Mouse (Mus musculus): ENCODE measurements around the gene Kri1. TPM values are rescaled to one million over a fixed set of nuclear protein-coding genes. Genes with fewer than 3 reads are reported as not detected.
A peak's percentile ranks its signal among the peaks of the same experiment; 100 is the strongest.

Gene Kri1
- total and polyA plus RNA-seq, 2 experiments: 6.5 to 9.7 TPM

DNA sequence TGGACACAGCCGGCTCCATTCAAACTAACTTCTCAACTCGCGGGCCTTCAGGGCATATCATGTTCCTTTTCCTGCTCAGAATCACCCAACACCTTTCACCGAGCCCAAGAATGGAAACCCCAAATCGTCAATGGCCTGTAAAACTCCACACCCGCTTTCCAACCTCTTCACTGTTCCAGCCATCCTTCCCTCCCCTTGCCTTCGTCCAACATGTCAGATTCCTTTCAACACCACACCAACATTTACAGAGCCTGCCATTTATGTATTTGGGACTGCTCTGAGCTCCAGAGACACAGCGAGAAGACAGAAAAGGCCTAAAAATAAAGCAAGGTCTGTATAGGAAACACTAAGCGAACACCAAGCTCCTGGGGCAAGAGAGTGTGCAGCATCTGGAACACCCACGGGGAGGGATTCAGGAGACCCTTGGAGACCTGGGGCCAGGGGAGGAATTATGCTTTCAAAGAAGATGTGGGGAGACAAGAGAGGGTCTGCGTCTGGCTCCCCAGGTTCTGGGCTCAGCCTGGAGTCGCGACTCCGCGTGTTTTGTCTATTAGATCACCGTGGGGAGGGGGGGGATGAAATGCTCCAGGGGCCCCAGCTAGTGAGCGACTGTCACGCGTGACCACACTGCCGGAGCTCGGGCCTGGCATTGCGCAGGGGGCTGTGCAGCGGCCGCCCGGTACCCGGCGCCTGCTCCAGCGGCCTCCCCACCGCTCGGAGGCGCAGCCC is 49.6 kb downstream of the Kri1 start:
- no peak for DNase-seq (ENCODE audit: extremely low read depth, low read depth, low spot score)
- no peak for TF ChIP-seq POLR2A (IDR thresholded peaks at IDR 0.05; ENCODE audit: extremely low read depth, insufficient read depth, low read length)
- TF ChIP-seq CTCF (IDR thresholded peaks at IDR 0.05; ENCODE audit: low read depth, low read length): no peak
- H3K4me3 ChIP-seq (ENCODE audit: insufficient read depth, low read depth, low read length): peak overlapping the region; percentile 85
- no peaks in the 10 kb centered on the region for H3K27me3 ChIP-seq (ENCODE audit: control insufficient read depth, insufficient read depth, low read length)
- peak overlapping the region; percentile 88 for H3K27ac ChIP-seq (replicated peaks; ENCODE audit: insufficient read depth, low read depth, low read length)
- H3K79me2 ChIP-seq (ENCODE audit: control insufficient read depth, insufficient read depth, low read length): peaks cover 22% of the 10 kb centered on the region; the same call in 1 of the 2 replicates
- H3K36me3 ChIP-seq (ENCODE audit: control insufficient read depth, insufficient read depth, low read length): peaks cover 3% of the 10 kb centered on the region; the same call in 1 of the 2 replicates
- peak overlapping the region; percentile 96 for H3K9ac ChIP-seq (ENCODE audit: low read depth, low read length)
- peaks cover 18% of the 10 kb centered on the region for H3K4me1 ChIP-seq (ENCODE audit: control insufficient read depth, insufficient read depth, low read length)
- WGBS: 1% methylated on average over 31 of the region's 31 CpGs

DNA sequence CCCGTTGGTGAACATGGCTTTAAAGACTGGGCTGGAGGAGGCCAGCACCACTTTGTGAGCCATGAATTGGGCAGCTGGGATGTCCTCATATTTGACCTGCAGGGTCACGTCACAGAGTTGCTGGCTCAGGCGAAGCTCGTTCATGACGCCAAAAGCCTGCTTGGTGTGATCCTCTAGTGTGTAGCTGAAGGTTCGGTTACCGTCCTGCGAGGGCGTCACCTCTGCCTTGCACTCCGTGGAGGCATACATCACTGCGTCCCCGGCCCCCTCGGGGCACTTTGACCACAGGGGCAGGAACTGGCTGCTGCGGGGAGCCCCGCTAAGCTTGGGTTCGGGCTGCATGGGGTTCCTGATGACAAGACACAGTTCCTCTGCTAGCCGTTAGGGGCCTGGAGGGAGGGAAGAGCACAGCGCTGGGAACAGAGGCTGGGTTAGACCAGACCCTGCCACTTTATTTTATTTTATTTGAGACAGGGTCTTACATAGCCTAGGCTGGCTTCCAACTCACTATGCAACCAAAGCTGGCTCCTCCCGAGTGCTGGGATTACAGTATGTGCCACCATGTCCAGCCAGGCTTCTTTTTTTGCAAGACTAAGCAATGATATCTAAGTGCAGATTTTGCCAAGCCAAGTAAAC is 50.3 kb downstream of the Kri1 start:
- H3K27ac ChIP-seq (replicated peaks; ENCODE audit: insufficient read depth, low read depth, low read length): peak overlapping the region; percentile 88
- WGBS: 4% methylated on average over 19 of the region's 19 CpGs
- DNase-seq (ENCODE audit: extremely low read depth, low read depth, low spot score): peak; percentile 69
- H3K27me3 ChIP-seq (ENCODE audit: control insufficient read depth, insufficient read depth, low read length): no peaks in the 10 kb centered on the region
- peaks cover 23% of the 10 kb centered on the region; the same call in 1 of the 2 replicates for H3K79me2 ChIP-seq (ENCODE audit: control insufficient read depth, insufficient read depth, low read length)
- peak overlapping the region; percentile 85 for H3K4me3 ChIP-seq (ENCODE audit: insufficient read depth, low read depth, low read length)
- TF ChIP-seq POLR2A (IDR thresholded peaks at IDR 0.05; ENCODE audit: extremely low read depth, insufficient read depth, low read length) (no peak), CTCF (IDR thresholded peaks at IDR 0.05; ENCODE audit: low read depth, low read length) (peak; percentile 57)
- peaks cover 18% of the 10 kb centered on the region for H3K4me1 ChIP-seq (ENCODE audit: control insufficient read depth, insufficient read depth, low read length)
- H3K36me3 ChIP-seq (ENCODE audit: control insufficient read depth, insufficient read depth, low read length): peaks cover 4% of the 10 kb centered on the region; the same call in 1 of the 2 replicates
- peak overlapping the region; percentile 96 for H3K9ac ChIP-seq (ENCODE audit: low read depth, low read length)

GRCm38 (mm10) chr9:21236991-21237367 is 50.8 kb downstream of the Kri1 start:
- 75% methylated on average over 25 of the region's 25 CpGs for WGBS
- Histone ChIP-seq H3K4me3 (ENCODE audit: insufficient read depth, low read depth, low read length) (peak overlapping the region; percentile 12; the same call in 1 of the 2 replicates), H3K79me2 (ENCODE audit: control insufficient read depth, insufficient read depth, low read length) (peaks cover 23% of the 10 kb centered on the region; the same call in 1 of the 2 replicates), H3K4me1 (ENCODE audit: control insufficient read depth, insufficient read depth, low read length) (peaks cover 18% of the 10 kb centered on the region), H3K36me3 (ENCODE audit: control insufficient read depth, insufficient read depth, low read length) (peaks cover 4% of the 10 kb centered on the region; the same call in 1 of the 2 replicates), H3K27ac (replicated peaks; ENCODE audit: insufficient read depth, low read depth, low read length) (no peak overlapping the region), H3K27me3 (ENCODE audit: control insufficient read depth, insufficient read depth, low read length) (no peaks in the 10 kb centered on the region), H3K9ac (ENCODE audit: low read depth, low read length) (peak overlapping the region; percentile 96)
- DNase-seq (ENCODE audit: extremely low read depth, low read depth, low spot score): no peak
- TF ChIP-seq POLR2A (IDR thresholded peaks at IDR 0.05; ENCODE audit: extremely low read depth, insufficient read depth, low read length): no peak
- TF ChIP-seq CTCF (IDR thresholded peaks at IDR 0.05; ENCODE audit: low read depth, low read length): no peak

GRCm38 (mm10) chr9:21235341-21235740 is 52.4 kb downstream of the Kri1 start:
- 20% methylated on average over 4 of the region's 4 CpGs for WGBS
- TF ChIP-seq POLR2A (IDR thresholded peaks at IDR 0.05; ENCODE audit: extremely low read depth, insufficient read depth, low read length): no peak
- no peak for TF ChIP-seq CTCF (IDR thresholded peaks at IDR 0.05; ENCODE audit: low read depth, low read length)
- Histone ChIP-seq H3K36me3 (ENCODE audit: control insufficient read depth, insufficient read depth, low read length) (peaks cover 9% of the 10 kb centered on the region; the same call in 1 of the 2 replicates), H3K4me3 (ENCODE audit: insufficient read depth, low read depth, low read length) (peak overlapping the region; percentile 8; the same call in 1 of the 2 replicates), H3K9ac (ENCODE audit: low read depth, low read length) (0 out of 2 replicates have a peak overlapping the region, but pooled peaks have one; percentile 13), H3K4me1 (ENCODE audit: control insufficient read depth, insufficient read depth, low read length) (peaks cover 18% of the 10 kb centered on the region), H3K27ac (replicated peaks; ENCODE audit: insufficient read depth, low read depth, low read length) (peak overlapping the region; percentile 18), H3K27me3 (ENCODE audit: control insufficient read depth, insufficient read depth, low read length) (no peaks in the 10 kb centered on the region), H3K79me2 (ENCODE audit: control insufficient read depth, insufficient read depth, low read length) (peaks cover 23% of the 10 kb centered on the region; the same call in 1 of the 2 replicates)
- no peak for DNase-seq (ENCODE audit: extremely low read depth, low read depth, low spot score)

- H3K27ac ChIP-seq (replicated peaks; ENCODE audit: insufficient read depth, low read depth, low read length): no peak overlapping the region
- no peak overlapping the region for H3K9ac ChIP-seq (ENCODE audit: low read depth, low read length)
- peaks cover 11% of the 10 kb centered on the region for H3K36me3 ChIP-seq (ENCODE audit: control insufficient read depth, insufficient read depth, low read length)
- TF ChIP-seq CTCF (IDR thresholded peaks at IDR 0.05; ENCODE audit: low read depth, low read length) (no peak), POLR2A (IDR thresholded peaks at IDR 0.05; ENCODE audit: extremely low read depth, insufficient read depth, low read length) (no peak)
- peaks cover 23% of the 10 kb centered on the region; the same call in 1 of the 2 replicates for H3K79me2 ChIP-seq (ENCODE audit: control insufficient read depth, insufficient read depth, low read length)
- H3K27me3 ChIP-seq (ENCODE audit: control insufficient read depth, insufficient read depth, low read length): no peaks in the 10 kb centered on the region
- H3K4me1 ChIP-seq (ENCODE audit: control insufficient read depth, insufficient read depth, low read length): peaks cover 15% of the 10 kb centered on the region
- H3K4me3 ChIP-seq (ENCODE audit: insufficient read depth, low read depth, low read length): no peak overlapping the region
- DNase-seq (ENCODE audit: extremely low read depth, low read depth, low spot score): no peak
- WGBS: 95% methylated on average over 28 of the region's 28 CpGs
Observed at GRCm38 (mm10) chr9:21233805-21234204, 54.0 kb downstream of the Kri1 start.
